Mouse (Mus musculus) ES-E14 (cell line): ENCODE measurements around the gene Il18bp. TPM values are rescaled to one million over a fixed set of nuclear protein-coding genes. Genes with fewer than 3 reads are reported as not detected.
"Not testable (repeated sequence)": the region's sequence is repeated elsewhere in the genome, so short reads cannot be mapped to it uniquely, and the experiment has no call there.

ENCODE experiments used
- DNase-seq: peaks from one replicate; pipeline ENCODE4 v3.0.0-alpha.2; 2013; ENCODE audit warnings: low read depth, low spot score
- H3K27ac ChIP-seq: 2 replicates; pipeline ENCODE4 v1.5.1; 2012; ENCODE audit warnings: low read depth, mild to moderate bottlenecking, low read length, moderate library complexity, mixed read lengths; ENCODE audit not compliant: poor library complexity, insufficient read depth, severe bottlenecking
- H3K36me3 ChIP-seq: 2 replicates; pipeline ENCODE4 v1.6.1; 2012; ENCODE audit warnings: mild to moderate bottlenecking, low read length, moderate library complexity, mixed read lengths; ENCODE audit not compliant: control insufficient read depth, poor library complexity, insufficient read depth, severe bottlenecking
- H3K4me1 ChIP-seq, 2 experiments: fragments of 150-350 bp in 1 of 2; sonication (generic) in 1 of 2; 2 replicates each; pipeline ENCODE4 v1.6.1; 2012; ENCODE audit warnings: low read length in 2 of 2, mild to moderate bottlenecking in 1 of 2, mixed read lengths in 1 of 2; ENCODE audit not compliant: control insufficient read depth in 2 of 2, insufficient read depth in 2 of 2, poor library complexity in 1 of 2
- H3K4me3 ChIP-seq, 2 experiments: fragments of 150-350 bp in 1 of 2; sonication (generic) in 1 of 2; 2 replicates each; pipeline ENCODE4 v1.5.1; 2012; ENCODE audit warnings: low read length in 2 of 2, low read depth in 1 of 2, mild to moderate bottlenecking in 1 of 2, mixed read lengths in 1 of 2; ENCODE audit not compliant: insufficient read depth in 1 of 2, poor library complexity in 1 of 2, severe bottlenecking in 1 of 2
- H3K9ac ChIP-seq: 2 replicates; pipeline ENCODE4 v1.6.1; 2012; ENCODE audit warnings: low read depth, mild to moderate bottlenecking, low read length, mixed read lengths; ENCODE audit not compliant: poor library complexity, insufficient read depth, severe bottlenecking
- H3K9me3 ChIP-seq: fragments of 150-350 bp; sonication (generic); 2 replicates; pipeline ENCODE4 v1.6.1; 2012; ENCODE audit warnings: low read depth, mild to moderate bottlenecking, low read length; ENCODE audit not compliant: control insufficient read depth, insufficient read depth
- CHD2 ChIP-seq: IDR thresholded peaks from 2 replicates; pipeline ENCODE4 v1.6.1; 2014; ENCODE audit warnings: mild to moderate bottlenecking, low read depth, low read length, inconsistent platforms
- HCFC1 ChIP-seq: IDR thresholded peaks from 2 replicates; pipeline ENCODE4 v1.6.1; 2012; ENCODE audit warnings: low read length, inconsistent platforms, borderline replicate concordance; ENCODE audit not compliant: insufficient read depth
- MAFK ChIP-seq: IDR thresholded peaks from 2 replicates; pipeline ENCODE4 v1.6.1; 2014; ENCODE audit warnings: mild to moderate bottlenecking, low read depth, low read length, inconsistent platforms; ENCODE audit not compliant: insufficient read depth
- ZC3H11A ChIP-seq: IDR thresholded peaks from 2 replicates; pipeline ENCODE4 v1.6.1; 2012; ENCODE audit warnings: low read depth, mild to moderate bottlenecking, inconsistent platforms, low read length, borderline replicate concordance
- ZNF384 ChIP-seq: IDR thresholded peaks from 2 replicates; pipeline ENCODE4 v1.6.1; 2012; ENCODE audit warnings: low read depth, low read length, inconsistent platforms
- in situ Hi-C, 2 experiments: fragments of 600-800 bp; cut with MboI; formaldehyde crosslinking; loops; one replicate each; pipeline ENCODE4 v1.15.1; 2025; ENCODE audit warnings: low sequenced_read_pairs in 2 of 2, inconsistent platforms in 1 of 2; ENCODE audit not compliant: unreplicated experiment in 2 of 2
- total RNA-seq: library from RNA; depleted of rRNA; stranded (reverse); fragments of 300-350 nt; gene quantifications from 2 replicates; pipeline ENCODE4 v1.2.3, GENCODE M21; 2012

Gene Il18bp
- total RNA-seq, 1 experiment, result 11.0 TPM

GRCm38 (mm10) chr7:102035534-102035933, 17.0 kb upstream of the Il18bp start:
- H3K4me3 ChIP-seq, result no peak overlapping the region
- no peak overlapping the region for H3K9ac ChIP-seq
- H3K9me3 ChIP-seq, result no peaks in the 10 kb centered on the region
- in situ Hi-C loops, result no loop called here
- peaks cover 20% of the 10 kb centered on the region for H3K36me3 ChIP-seq
- H3K4me1 ChIP-seq, result no peaks in the 10 kb centered on the region
- TF ChIP-seq ZNF384, result no peak
- TF ChIP-seq HCFC1, result no peak
- no peak for TF ChIP-seq ZC3H11A
- TF ChIP-seq CHD2, result no peak
- no peak for TF ChIP-seq MAFK
- no peak overlapping the region for H3K27ac ChIP-seq
- DNase-seq, result no peak

- Histone ChIP-seq H3K36me3 (peaks cover 22% of the 10 kb centered on the region), H3K27ac (no peak overlapping the region), H3K9ac (no peak overlapping the region), H3K9me3 (no peaks in the 10 kb centered on the region), H3K4me3 (no peak overlapping the region), H3K4me1 (no peaks in the 10 kb centered on the region)
- TF ChIP-seq ZNF384, result no peak
- TF ChIP-seq CHD2, result no peak
- peak; percentile 27; the same call in 1 of the 2 replicates for TF ChIP-seq ZC3H11A
- no peak for TF ChIP-seq HCFC1
- TF ChIP-seq MAFK, result no peak
- in situ Hi-C loops, result no loop called here
- no peak for DNase-seq
Measured at GRCm38 (mm10) chr7:102034904-102035303, 16.4 kb upstream of the Il18bp start.

GRCm38 (mm10) chr7:102025187-102026119, 7.0 kb upstream of the Il18bp start:
- no peak for DNase-seq
- TF ChIP-seq MAFK (peak; percentile 98), HCFC1 (no peak)
- in situ Hi-C loops, result no loop called here
- H3K9ac ChIP-seq, result no peak overlapping the region
- peaks cover 5 to 9% of the 10 kb centered on the region in 2 experiments; a peak in 3 of 4 replicates for H3K4me1 ChIP-seq
- H3K36me3 ChIP-seq, result peaks cover 17% of the 10 kb centered on the region
- H3K27ac ChIP-seq, result no peak overlapping the region
- no peak overlapping the region for H3K4me3 ChIP-seq
- H3K9me3 ChIP-seq, result no peaks in the 10 kb centered on the region

GRCm38 (mm10) chr7:102023821-102024220, 5.3 kb upstream of the Il18bp start:
- peaks cover 23% of the 10 kb centered on the region for H3K36me3 ChIP-seq
- H3K4me1 ChIP-seq, result peaks cover 5 to 9% of the 10 kb centered on the region in 2 experiments; a peak in 3 of 4 replicates
- no peak for DNase-seq
- no peak overlapping the region for H3K4me3 ChIP-seq
- in situ Hi-C loops, result no loop called here
- TF ChIP-seq ZC3H11A, result no peak
- TF ChIP-seq HCFC1, result no peak
- TF ChIP-seq MAFK, result no peak
- TF ChIP-seq CHD2, result no peak
- TF ChIP-seq ZNF384, result no peak
- no peaks in the 10 kb centered on the region for H3K9me3 ChIP-seq
- H3K27ac ChIP-seq, result no peak overlapping the region
- H3K9ac ChIP-seq, result no peak overlapping the region

GRCm38 (mm10) chr7:102020934-102021333, 2.4 kb upstream of the Il18bp start:
- H3K9ac ChIP-seq, DNase-seq: not testable (repeated sequence)
- peaks cover 39% of the 10 kb centered on the region for H3K36me3 ChIP-seq

More at GRCm38 (mm10) chr7:102020934-102021333, 2.4 kb upstream of the Il18bp start:
- H3K4me3 ChIP-seq, H3K4me1 ChIP-seq, H3K27ac ChIP-seq, H3K9me3 ChIP-seq, in situ Hi-C loops: not testable (repeated sequence)
